Mouse (Mus musculus): ENCODE data around the gene Neu2. TPM values are rescaled to one million over a fixed set of nuclear protein-coding genes. Genes with fewer than 3 reads are reported as not detected.
"Not testable (repeated sequence)": the region's sequence is repeated elsewhere in the genome, so short reads cannot be mapped to it uniquely, and the experiment has no call there.

The Neu2 gene
- 1 to 10 TPM; 7.5 to 8.0 TPM for total RNA-seq (2021)
- long read RNA-seq, experiment 1, partial matches to known transcripts: 0 of 5 reads
- long read RNA-seq, experiment 1, other reads (novel, unspliced or antisense): 3 of 5 reads
- long read RNA-seq, experiment 2, partial matches to known transcripts: 0 of 2 reads
- long read RNA-seq, experiment 2, other reads (novel, unspliced or antisense): 0 of 2 reads

DNA sequence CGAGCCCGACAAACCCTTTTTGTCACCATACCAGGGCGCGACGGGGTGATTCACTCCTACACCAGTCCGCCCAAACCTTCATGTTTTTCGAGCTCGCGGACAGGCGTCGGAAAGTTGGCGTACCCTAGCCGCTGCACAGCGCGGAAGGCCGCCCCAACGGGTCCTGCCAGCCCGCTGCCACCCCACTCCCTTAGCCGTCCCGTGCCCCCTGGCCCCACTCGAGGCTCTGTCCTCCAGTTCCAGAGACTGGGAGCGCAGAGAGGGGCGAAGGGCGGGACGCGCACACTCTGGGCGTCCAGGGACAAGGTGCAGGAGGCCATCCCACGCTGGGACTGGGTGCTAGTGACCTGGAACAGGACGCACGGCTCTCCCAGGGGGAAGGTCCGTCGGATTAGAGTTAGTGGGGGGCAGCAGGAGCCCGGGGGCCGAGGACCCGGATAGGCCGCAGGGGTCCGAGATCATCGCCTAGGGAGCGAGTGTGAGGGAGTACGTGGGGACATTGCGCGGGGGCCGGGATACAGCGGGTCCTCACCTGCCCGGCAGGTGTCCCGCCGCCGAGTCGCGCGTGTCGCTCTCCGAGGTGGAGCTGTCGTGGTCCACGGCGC, at the start of gene Neu2:
Gene Neu2, plus strand, starts transcription at position 329 of the 605 bp plus-strand sequence.
- intact Hi-C loops (cut with DNase I): loop anchor here (2.0 to 5.0 kb wide), 4 partner anchors 83 to 211 kb away; no protein-coding TSS in a partner anchor
- no peak for TF ChIP-seq CTCF (IDR thresholded peaks at IDR 0.05)
- H3K4me3 ChIP-seq: peak within 1 kb of the TSS; percentile 76
- H3K27ac ChIP-seq: peak within 1 kb of the TSS; percentile 98
- DNase-seq (ENCODE audit: extremely low spot score in 1 of 2, low spot score in 2 of 2): peak in 1 of 2 experiments; percentile 47

DNA sequence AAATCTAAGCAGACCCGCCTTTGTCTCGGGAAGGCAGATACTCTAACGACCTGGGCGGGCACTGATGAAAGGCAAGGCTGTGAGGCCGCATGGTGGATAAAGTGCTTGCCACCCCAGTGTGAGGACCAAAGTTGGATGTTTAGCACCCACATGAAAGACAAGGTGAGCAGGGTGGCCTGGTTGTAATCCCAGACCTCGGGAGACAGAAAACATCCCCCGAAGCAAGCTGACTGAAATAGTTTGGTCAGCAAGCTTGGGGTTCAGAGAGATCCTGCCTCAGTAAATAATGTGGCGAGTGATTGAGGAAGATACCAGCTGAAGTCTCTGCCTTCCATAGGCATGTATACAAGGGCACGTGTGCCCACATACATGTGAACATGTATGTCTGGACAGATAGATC, 42.2 kb upstream of the Neu2 start:
- Histone ChIP-seq H3K27ac (no peak overlapping the region), H3K4me3 (no peak overlapping the region)
- TF ChIP-seq CTCF (IDR thresholded peaks at IDR 0.05): no peak
- intact Hi-C loops (cut with DNase I): no loop called here
- no peak for DNase-seq (ENCODE audit: extremely low spot score in 1 of 2, low spot score in 2 of 2)

DNA sequence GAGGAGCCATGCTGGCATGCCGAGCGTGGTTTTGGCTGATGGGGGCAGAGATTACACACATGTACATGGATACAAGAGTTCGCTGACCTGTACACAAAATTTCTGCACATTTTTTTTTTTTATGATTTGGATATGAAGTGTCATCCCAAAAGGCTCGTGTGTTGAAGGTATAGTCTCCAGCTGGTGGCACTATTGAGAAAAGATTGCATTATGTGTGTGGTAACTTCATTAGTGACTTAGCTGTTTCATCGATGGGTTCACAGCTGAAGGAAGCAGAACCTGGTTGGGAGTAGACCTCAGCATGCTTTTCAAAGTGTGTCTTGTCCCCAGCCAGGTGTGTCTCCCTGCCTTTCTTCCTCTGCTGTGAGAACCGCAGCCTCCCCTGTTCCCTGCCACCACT, 41.4 kb upstream of the Neu2 start:
- Histone ChIP-seq H3K27ac (no peak overlapping the region), H3K4me3 (no peak overlapping the region)
- peak; percentile 50 for TF ChIP-seq CTCF (IDR thresholded peaks at IDR 0.05)
- intact Hi-C loops (cut with DNase I): no loop called here
- no peak for DNase-seq (ENCODE audit: extremely low spot score in 1 of 2, low spot score in 2 of 2)

DNA sequence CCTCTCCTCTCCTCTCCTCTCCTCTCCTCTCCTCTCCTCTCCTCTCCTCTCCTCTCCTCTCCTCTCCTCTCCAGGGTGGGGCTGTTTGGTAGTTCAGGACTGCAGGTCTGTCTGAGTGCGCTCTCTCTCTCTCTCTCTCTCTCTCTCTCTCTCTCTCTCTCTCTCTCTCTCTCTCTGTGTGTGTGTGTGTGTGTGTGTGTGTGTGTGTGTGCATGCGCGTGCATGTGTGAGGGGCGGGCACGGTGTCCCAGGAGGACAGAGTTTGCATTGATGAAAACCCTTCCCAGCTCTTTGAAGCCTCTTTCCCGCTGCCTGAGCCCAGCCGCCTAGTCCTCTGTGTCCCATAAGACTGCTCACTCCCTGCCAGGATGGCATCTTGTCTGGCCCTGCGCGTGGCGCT, 39.7 kb upstream of the Neu2 start, which contains the start of gene Snorc:
Gene Snorc, plus strand, starts transcription at position 301 of the 400 bp plus-strand sequence.
- not testable (repeated sequence) for DNase-seq (ENCODE audit: extremely low spot score in 1 of 2, low spot score in 2 of 2); H3K27ac ChIP-seq; H3K4me3 ChIP-seq
- intact Hi-C loops (cut with DNase I): loop anchor here (10.0 kb wide), 1 partner anchor 285 kb away; the partner anchor contains the start of gene Atg16l1

DNA sequence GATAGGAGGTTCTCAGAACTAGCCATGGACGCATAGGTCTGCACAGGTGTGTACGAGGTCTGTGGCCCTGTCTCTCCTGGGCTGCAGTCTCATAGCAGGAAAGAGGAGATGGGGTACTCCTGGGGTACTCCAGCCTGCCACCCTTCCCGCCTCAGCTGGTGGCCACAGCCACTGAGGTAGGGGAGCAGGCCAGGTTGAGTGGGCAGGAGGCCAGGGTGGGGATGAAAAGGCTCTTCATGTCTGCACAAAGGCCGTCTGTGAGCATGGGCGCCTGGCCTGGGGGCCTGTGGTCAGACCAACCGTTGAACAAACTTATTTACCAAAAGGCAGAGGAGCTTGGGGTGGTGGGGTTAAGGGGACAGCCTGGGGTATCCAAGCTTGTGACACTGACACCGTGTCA, 37.8 kb upstream of the Neu2 start:
- no peak for TF ChIP-seq CTCF (IDR thresholded peaks at IDR 0.05)
- intact Hi-C loops (cut with DNase I): loop anchor here (10.0 kb wide), 1 partner anchor 283 kb away; the partner anchor contains the start of gene Atg16l1
- Histone ChIP-seq H3K4me3 (no peak overlapping the region), H3K27ac (no peak overlapping the region)
- no peak for DNase-seq (ENCODE audit: extremely low spot score in 1 of 2, low spot score in 2 of 2)

DNA sequence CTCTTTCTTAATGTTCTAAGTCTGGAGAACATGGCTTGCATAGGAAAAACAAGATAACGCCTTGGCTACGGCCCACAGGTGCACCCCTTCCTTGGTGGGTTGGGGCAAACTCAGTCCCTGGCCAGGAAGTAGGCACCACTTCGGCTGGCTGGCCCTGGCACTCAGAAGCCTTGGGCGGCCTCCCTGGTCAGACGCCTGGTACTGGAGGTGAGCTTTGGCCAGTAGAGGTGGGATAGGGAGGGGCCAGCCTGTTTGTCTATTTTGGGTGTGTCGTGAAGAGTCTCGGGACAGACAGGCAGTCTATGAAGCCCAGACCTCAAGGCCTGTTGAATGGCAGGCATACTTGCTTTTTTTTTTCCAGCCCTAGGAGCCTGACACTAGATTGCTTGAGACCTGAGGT, 37.1 kb upstream of the Neu2 start:
- Histone ChIP-seq H3K27ac (no peak overlapping the region), H3K4me3 (no peak overlapping the region)
- peak in 1 of 2 experiments; percentile 23 for DNase-seq (ENCODE audit: extremely low spot score in 1 of 2, low spot score in 2 of 2)
- TF ChIP-seq CTCF (IDR thresholded peaks at IDR 0.05): no peak
- intact Hi-C loops (cut with DNase I): loop anchor here (10.0 kb wide), 1 partner anchor 282 kb away; the partner anchor contains the start of gene Atg16l1

DNA sequence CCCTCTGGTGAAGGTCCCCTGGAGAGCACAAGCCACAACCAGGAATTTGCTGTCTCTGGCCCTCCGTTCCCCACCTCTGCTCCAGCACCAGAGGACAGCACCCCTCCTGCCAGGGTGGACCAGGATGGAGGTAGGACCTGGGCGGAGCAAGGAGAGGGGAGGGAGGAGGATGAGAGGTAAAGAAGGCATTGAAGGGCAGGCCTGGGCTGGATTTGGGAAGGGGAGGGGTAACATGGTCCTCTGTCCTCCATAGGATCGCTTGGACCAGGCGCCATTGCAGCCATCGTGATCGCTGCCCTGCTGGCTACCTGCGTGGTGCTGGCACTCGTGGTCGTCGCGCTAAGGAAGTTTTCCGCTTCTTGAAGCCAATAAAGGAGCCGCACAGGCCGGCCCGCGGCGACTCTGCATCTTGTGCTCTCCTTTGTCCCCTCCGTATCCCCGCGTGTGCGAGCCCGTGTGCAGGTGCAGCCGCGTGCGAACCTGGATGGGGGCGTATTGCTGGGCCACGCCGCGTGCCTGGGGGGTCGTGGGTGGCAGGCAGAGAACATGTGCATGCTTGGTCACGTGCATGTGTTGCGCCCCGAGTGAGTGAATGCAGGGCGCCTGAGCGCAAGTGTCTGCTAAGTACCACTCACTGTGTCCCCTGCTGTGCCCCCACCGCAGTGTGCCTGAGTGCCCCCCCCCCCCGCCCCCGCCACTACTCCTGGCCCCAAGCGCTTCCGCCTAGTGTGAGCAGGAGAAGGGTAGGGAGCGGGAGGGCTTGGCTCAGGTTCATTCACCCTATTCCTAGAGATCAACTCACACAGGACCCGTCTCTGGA, 34.4 kb upstream of the Neu2 start:
- TF ChIP-seq CTCF (IDR thresholded peaks at IDR 0.05): no peak
- Histone ChIP-seq H3K4me3 (peak overlapping the region; percentile 20; the same call in 1 of the 2 replicates), H3K27ac (peak overlapping the region; percentile 74)
- intact Hi-C loops (cut with DNase I): loop anchor here (10.0 kb wide), 1 partner anchor 280 kb away; the partner anchor contains the start of gene Atg16l1
- DNase-seq (ENCODE audit: extremely low spot score in 1 of 2, low spot score in 2 of 2): peak; percentile 77 to 78

DNA sequence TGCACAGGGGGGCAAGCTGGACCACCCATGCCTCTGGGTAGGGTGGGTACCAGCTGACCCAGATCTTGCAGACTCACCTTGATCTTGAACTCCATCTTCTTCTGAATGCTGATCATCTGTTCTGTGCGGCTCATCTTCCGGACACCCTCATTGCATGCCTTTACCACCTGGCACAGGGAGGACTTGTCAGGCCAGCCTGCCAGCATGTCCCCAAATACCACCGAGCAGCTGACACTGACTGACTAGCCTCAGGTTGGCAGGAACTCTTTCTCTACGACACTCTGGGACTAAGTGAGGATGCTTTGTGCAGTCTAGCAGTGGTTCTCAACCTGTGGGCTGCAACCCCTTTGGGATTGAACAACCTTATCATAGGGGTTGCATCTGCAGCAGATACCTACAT, 27.1 kb upstream of the Neu2 start:
- no peak for DNase-seq (ENCODE audit: extremely low spot score in 1 of 2, low spot score in 2 of 2)
- Histone ChIP-seq H3K27ac (no peak overlapping the region), H3K4me3 (no peak overlapping the region)
- no peak for TF ChIP-seq CTCF (IDR thresholded peaks at IDR 0.05)
- intact Hi-C loops (cut with DNase I): no loop called here

DNA sequence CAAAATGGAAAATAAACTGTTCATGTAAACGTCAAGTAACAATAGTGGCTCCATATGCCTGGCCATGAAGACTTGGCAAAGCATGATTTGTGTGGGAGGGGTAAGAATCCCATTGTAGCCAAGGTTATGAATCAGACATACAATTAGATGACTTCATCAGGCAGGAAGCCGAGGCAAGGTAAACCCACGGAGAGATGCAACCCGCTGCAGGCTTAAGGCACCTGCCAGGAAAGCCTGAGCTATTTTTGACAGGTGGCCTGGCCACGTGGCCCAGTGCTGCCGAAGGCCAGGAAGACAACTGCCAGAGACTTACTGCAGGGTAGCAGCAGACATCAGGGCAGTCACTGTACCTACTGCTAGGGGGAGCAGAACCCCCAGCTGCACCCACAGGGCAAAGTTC, 23.3 kb upstream of the Neu2 start:
- Histone ChIP-seq H3K4me3 (no peak overlapping the region), H3K27ac (peak overlapping the region; percentile 9; the same call in 1 of the 2 replicates)
- intact Hi-C loops (cut with DNase I): loop anchor here (2.0 to 5.0 kb wide), 2 partner anchors 194 to 236 kb away; no protein-coding TSS in a partner anchor
- peak; percentile 71 to 72 for DNase-seq (ENCODE audit: extremely low spot score in 1 of 2, low spot score in 2 of 2)
- TF ChIP-seq CTCF (IDR thresholded peaks at IDR 0.05): no peak; the same call in 1 of the 2 replicates

DNA sequence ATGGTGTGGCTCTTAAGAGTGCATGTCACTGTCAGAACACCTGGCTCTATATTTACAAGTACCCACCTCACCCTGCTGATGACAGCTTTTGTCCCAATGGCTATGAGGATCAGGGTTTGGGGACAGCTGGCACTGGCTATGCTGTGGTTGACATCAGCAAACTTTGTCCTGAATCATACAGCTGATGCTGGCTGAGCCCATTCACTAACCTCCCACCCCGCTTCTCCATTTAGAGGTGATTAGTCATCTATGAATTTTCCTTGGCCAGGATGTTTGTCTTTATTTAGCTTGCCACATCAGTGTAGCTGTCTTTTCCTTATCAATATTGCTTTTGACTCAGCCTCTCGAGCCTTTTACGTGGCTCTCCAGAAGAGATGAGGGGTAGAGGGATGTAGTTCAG, 17.4 kb upstream of the Neu2 start:
- TF ChIP-seq CTCF (IDR thresholded peaks at IDR 0.05): no peak
- Histone ChIP-seq H3K27ac (no peak overlapping the region), H3K4me3 (no peak overlapping the region)
- intact Hi-C loops (cut with DNase I): no loop called here
- no peak for DNase-seq (ENCODE audit: extremely low spot score in 1 of 2, low spot score in 2 of 2)

DNA sequence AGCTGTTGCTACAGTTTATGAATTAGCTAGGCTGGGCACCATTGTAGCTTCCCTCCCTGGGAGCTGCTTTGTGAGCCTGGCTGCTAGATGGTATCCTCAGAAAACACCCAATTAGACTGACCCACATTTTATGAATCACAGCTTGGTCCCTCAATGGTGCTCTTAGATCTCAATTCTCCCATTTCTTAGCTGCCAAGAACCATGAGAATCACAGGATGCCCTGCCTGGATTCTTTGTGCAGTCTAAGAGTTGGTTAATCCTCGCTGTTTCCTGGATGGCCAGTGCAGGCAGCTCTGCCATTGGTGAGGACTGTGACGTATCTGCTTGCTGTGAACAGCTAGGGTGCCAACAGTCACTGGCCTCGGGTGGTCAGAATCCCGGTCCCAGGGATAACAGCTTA, 16.1 kb upstream of the Neu2 start:
- Histone ChIP-seq H3K4me3 (no peak overlapping the region), H3K27ac (peak overlapping the region; percentile 63; the same call in 1 of the 2 replicates)
- intact Hi-C loops (cut with DNase I): no loop called here
- no peak for DNase-seq (ENCODE audit: extremely low spot score in 1 of 2, low spot score in 2 of 2)
- TF ChIP-seq CTCF (IDR thresholded peaks at IDR 0.05): no peak

DNA sequence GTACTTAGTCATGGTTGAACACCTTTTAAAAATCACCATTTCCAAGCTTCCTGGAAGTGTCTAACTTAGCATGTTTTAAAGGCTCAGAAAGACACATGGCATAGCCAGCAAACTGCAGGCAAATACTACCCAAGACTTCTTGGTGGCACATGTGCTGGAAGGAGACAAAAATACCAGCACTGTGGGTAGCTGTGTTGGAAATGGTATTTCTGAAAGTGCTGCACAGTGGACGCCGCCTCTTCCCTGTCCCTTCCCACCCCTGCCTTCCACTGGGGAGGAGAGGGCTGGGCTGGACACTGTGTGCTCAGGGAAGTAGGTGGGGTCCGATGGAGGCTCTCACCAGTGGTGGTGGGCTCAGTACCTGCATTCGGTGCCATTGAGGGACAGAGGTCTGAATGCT, 4.2 kb upstream of the Neu2 start:
- TF ChIP-seq CTCF (IDR thresholded peaks at IDR 0.05): no peak
- H3K27ac ChIP-seq: peak overlapping the region; percentile 66
- H3K4me3 ChIP-seq: peak overlapping the region; percentile 31
- intact Hi-C loops (cut with DNase I): loop anchor here (5.0 kb wide), 3 partner anchors 87 to 177 kb away; no protein-coding TSS in a partner anchor
- no peak for DNase-seq (ENCODE audit: extremely low spot score in 1 of 2, low spot score in 2 of 2)

Data from left cerebral cortex, adult 2 months (tissue).